Mouse (Mus musculus) C2C12 (cell line): ENCODE measurements around the gene Pitx3.

Experiments
- CEBPB ChIP-seq: IDR thresholded peaks from one replicate; pipeline ENCODE4 v1.6.1; 2011; ENCODE audit warnings: low read depth, mild to moderate bottlenecking, control low read depth, moderate library complexity
- CTCF ChIP-seq: IDR thresholded peaks from one replicate; pipeline ENCODE4 v1.5.1; 2011; ENCODE audit not compliant: control insufficient read depth, insufficient read depth, insufficient read length
- FOSL1 ChIP-seq: IDR thresholded peaks from one replicate; pipeline ENCODE4 v1.8.0; 2011; ENCODE audit warnings: mild to moderate bottlenecking, low read length; ENCODE audit not compliant: poor library complexity, insufficient read depth, severe bottlenecking
- MAX ChIP-seq: IDR thresholded peaks from one replicate; pipeline ENCODE4 v1.6.1; 2011; ENCODE audit warnings: mild to moderate bottlenecking, control low read depth
- MYOG ChIP-seq: IDR thresholded peaks from one replicate; pipeline ENCODE4 v1.6.1; 2011; ENCODE audit not compliant: control insufficient read depth, insufficient read length; ENCODE audit errors: extremely low read depth
- USF1 ChIP-seq: IDR thresholded peaks from one replicate; pipeline ENCODE4 v1.6.1; 2011; ENCODE audit warnings: low read depth, mild to moderate bottlenecking, control low read depth, moderate library complexity

GRCm38 (mm10) chr19:46175173-46175572 is 27.0 kb upstream of the Pitx3 start:
- no peak for TF ChIP-seq CTCF
- TF ChIP-seq MYOG = no peak
- TF ChIP-seq FOSL1 = no peak
- TF ChIP-seq MAX = no peak
- TF ChIP-seq CEBPB = no peak
- TF ChIP-seq USF1 = no peak
